Mouse (Mus musculus) hindbrain, embryonic 16.5 days (tissue): Measurements from ENCODE around the gene Cdk2ap2. TPM values are rescaled to one million over a fixed set of nuclear protein-coding genes. Genes with fewer than 3 reads are reported as not detected.

ENCODE experiments used
- ATAC-seq: fragments of 200-750 bp; cut with Nextera tagmentation; 2 replicates; pipeline ENCODE4 v1.8.0; 2017; ENCODE audit warnings: moderate TSS enrichment, moderate library complexity
- H3K27ac ChIP-seq: fragments of 300-500 bp; sonication (generic); 2 replicates; pipeline ENCODE4 v1.5.1; 2014; ENCODE audit warnings: low read depth, mild to moderate bottlenecking, control low read depth, low read length, moderate library complexity
- H3K27me3 ChIP-seq: fragments of 300-500 bp; sonication (generic); replicated peaks from 2 replicates; pipeline ENCODE4 v1.6.1; 2014; ENCODE audit warnings: low read length; ENCODE audit not compliant: control insufficient read depth, insufficient read depth
- H3K36me3 ChIP-seq: fragments of 300-500 bp; sonication (generic); 2 replicates; pipeline ENCODE4 v1.6.1; 2014; ENCODE audit warnings: mild to moderate bottlenecking, low read length, moderate library complexity, mixed read lengths; ENCODE audit not compliant: control insufficient read depth, insufficient read depth
- H3K4me1 ChIP-seq: fragments of 300-500 bp; sonication (generic); 2 replicates; pipeline ENCODE4 v1.6.1; 2014; ENCODE audit warnings: low read depth, low read length; ENCODE audit not compliant: control insufficient read depth, insufficient read depth
- H3K4me2 ChIP-seq: fragments of 300-500 bp; sonication (generic); 2 replicates; pipeline ENCODE4 v1.6.1; 2014; ENCODE audit warnings: mild to moderate bottlenecking, low read length, control low read depth, moderate library complexity
- H3K4me3 ChIP-seq: fragments of 300-500 bp; sonication (generic); 2 replicates; pipeline ENCODE4 v1.5.1; 2014; ENCODE audit warnings: mild to moderate bottlenecking, low read length, control low read depth, moderate library complexity
- H3K9ac ChIP-seq: fragments of 300-500 bp; sonication (generic); 2 replicates; pipeline ENCODE4 v1.6.1; 2014; ENCODE audit warnings: low read depth, mild to moderate bottlenecking, control low read depth, low read length, moderate library complexity
- H3K9me3 ChIP-seq: fragments of 300-500 bp; sonication (generic); 2 replicates; pipeline ENCODE4 v1.6.1; 2014; ENCODE audit warnings: mild to moderate bottlenecking, low read length, moderate library complexity; ENCODE audit not compliant: control insufficient read depth
- WGBS: fragments of 180-500 bp; shearing (Covaris S2); extraction: QIAGEN DNeasy Blood & Tissue Kit; methylation state at CpG from one replicate; pipeline ENCODE4 v1.1.7; 2014; 5-methylcytosine and 5-hydroxymethylcytosine counted together
- polyA plus RNA-seq: library from polyadenylated mRNA; unstranded; fragments of >200 nt; fragmentation: Nextera tagmentation; extraction: Ambion mirVana; gene quantifications from 2 replicates; pipeline ENCODE4 v1.2.1, GENCODE M21; 2015

Cdk2ap2 gene
- polyA plus RNA-seq, 1 experiment from 2014 or later: 86.4 TPM

GRCm38 (mm10) chr19:4103792-4104191, 6.8 kb downstream of the Cdk2ap2 start:
- Histone ChIP-seq H3K9me3 (no peaks in the 10 kb centered on the region), H3K4me1 (peaks cover 31% of the 10 kb centered on the region), H3K36me3 (peaks cover 11% of the 10 kb centered on the region; the same call in 1 of the 2 replicates), H3K4me2 (no peak overlapping the region), H3K4me3 (no peak overlapping the region), H3K27ac (no peak overlapping the region), H3K9ac (no peak overlapping the region), H3K27me3 (no peaks in the 10 kb centered on the region)
- ATAC-seq: no peak
- WGBS: 72% methylated on average over 3 of the region's 3 CpGs

DNA sequence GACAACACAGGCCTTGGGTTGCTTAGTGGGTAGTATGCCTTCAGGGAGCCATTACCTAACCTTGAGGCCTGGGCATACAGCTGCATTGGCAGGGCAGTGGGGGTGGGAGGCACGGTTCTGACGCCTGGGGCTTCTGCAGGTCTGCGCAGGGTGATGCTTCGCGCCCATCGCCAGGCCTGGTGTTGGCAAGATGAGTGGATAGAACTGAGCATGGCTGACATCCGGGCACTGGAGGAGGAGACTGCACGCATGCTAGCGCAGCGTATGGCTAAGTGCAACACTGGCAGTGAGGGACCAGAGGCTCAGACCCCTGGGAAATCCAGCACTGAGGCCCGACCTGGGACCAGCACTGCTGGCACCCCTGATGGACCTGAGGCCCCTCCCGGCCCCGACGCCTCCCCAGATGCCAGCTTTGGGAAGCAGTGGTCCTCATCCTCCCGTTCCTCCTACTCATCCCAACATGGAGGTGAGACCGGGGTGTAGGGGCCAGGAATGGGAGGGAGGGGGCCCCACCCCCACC, 7.8 kb downstream of the Cdk2ap2 start:
- peaks cover 11% of the 10 kb centered on the region; the same call in 1 of the 2 replicates for H3K36me3 ChIP-seq
- 90% methylated on average over 16 of the region's 16 CpGs for WGBS
- no peak overlapping the region for H3K27ac ChIP-seq

DNA sequence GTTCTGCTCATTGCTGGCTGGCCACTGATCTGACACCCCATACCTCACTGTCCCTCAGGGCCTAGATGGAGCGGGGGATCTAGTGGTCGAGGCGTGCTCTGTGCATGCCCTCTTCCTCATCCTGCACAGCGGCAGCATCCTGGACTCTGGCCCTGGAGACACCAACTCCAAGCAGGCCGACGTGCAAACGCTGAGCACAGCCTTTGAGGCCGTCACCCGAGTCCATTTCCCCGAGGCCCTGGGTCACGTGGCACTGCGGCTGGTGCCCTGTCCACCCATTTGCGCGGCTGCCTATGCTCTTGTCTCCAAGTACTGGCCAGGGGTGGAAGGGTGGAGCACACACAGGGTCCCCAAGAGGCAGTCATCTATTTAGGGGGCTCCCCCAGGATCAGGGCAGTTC, 9.7 kb downstream of the Cdk2ap2 start:
- no peak for ATAC-seq
- H3K4me2 ChIP-seq: no peak overlapping the region
- H3K4me3 ChIP-seq: no peak overlapping the region
- 91% methylated on average over 14 of the region's 14 CpGs for WGBS
- no peak overlapping the region for H3K27ac ChIP-seq
- no peaks in the 10 kb centered on the region for H3K27me3 ChIP-seq
- peaks cover 11% of the 10 kb centered on the region; the same call in 1 of the 2 replicates for H3K36me3 ChIP-seq
- no peaks in the 10 kb centered on the region for H3K9me3 ChIP-seq
- H3K9ac ChIP-seq: no peak overlapping the region
- peaks cover 6% of the 10 kb centered on the region for H3K4me1 ChIP-seq

More for the DNA sequence above, 7.8 kb downstream of the Cdk2ap2 start:
- no peak overlapping the region for H3K9ac ChIP-seq
- H3K4me3 ChIP-seq: no peak overlapping the region
- no peak for ATAC-seq
- H3K4me2 ChIP-seq: no peak overlapping the region
- H3K27me3 ChIP-seq: no peaks in the 10 kb centered on the region
- H3K4me1 ChIP-seq: peaks cover 23% of the 10 kb centered on the region
- no peaks in the 10 kb centered on the region for H3K9me3 ChIP-seq

DNA sequence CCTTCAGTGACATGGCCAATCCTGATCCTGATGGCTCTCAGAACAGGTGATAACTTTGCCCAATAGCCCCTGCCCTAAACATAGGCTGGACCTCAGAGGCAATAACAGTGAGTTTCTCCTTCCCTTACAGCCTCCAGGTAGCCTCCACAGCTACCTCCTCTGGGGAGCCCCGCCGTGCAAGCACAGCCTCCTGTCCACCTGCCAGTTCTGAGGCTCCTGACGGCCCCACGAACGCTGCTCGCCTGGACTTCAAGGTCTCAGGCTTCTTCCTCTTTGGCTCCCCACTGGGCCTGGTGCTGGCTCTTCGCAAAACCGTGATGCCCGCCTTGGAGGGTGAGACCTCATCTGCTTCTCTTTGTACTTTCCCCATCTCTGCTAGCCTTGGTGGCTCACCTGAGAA, 11.6 kb downstream of the Cdk2ap2 start:
- H3K4me2 ChIP-seq: no peak overlapping the region
- H3K27me3 ChIP-seq: no peaks in the 10 kb centered on the region
- no peak for ATAC-seq
- WGBS: 90% methylated on average over 9 of the region's 9 CpGs
- no peak overlapping the region for H3K4me3 ChIP-seq
- H3K4me1 ChIP-seq: no peaks in the 10 kb centered on the region
- no peak overlapping the region for H3K27ac ChIP-seq
- H3K36me3 ChIP-seq: peaks cover 22% of the 10 kb centered on the region; the same call in 1 of the 2 replicates
- no peaks in the 10 kb centered on the region for H3K9me3 ChIP-seq
- no peak overlapping the region for H3K9ac ChIP-seq

DNA sequence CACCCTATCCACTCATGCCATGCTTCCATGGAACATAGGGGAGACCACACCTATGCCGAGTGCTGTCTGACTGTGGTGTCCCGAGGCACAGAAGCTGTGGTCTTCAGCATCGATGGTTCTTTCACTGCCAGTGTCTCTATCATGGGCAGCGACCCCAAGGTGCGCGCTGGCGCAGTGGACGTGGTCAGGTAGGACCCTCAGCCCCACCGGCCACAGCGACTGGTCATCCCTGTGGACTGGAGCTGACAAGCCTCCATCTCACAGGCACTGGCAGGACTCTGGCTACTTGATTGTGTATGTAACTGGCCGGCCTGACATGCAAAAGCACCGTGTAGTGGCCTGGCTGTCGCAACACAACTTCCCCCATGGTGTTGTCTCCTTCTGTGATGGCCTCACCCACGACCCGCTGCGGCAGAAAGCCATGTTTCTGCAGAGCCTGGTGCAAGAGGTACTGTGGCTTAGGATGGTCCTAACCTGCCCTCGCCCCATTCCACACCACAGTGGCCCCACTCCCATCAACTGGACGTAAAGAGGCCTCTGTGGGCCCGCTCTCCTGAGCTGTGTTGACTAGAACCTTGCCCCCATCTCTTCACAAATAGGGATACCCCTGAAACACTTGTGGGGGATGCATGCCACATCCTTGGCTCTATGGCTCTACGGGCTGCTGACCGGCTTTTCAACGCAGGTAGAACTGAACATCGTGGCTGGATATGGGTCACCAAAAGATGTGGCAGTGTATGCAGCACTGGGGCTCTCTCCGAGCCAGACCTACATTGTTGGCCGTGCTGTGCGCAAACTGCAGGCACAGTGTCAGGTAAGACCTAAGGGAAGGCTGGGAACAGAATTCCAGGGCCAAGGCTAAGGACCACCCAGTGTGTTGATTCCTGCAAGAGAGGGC, 15.3 kb downstream of the Cdk2ap2 start:
- no peak overlapping the region for H3K9ac ChIP-seq
- H3K4me2 ChIP-seq: no peak overlapping the region
- no peaks in the 10 kb centered on the region for H3K27me3 ChIP-seq
- H3K4me3 ChIP-seq: no peak overlapping the region
- H3K27ac ChIP-seq: no peak overlapping the region
- no peak for ATAC-seq
- H3K36me3 ChIP-seq: peaks cover 36% of the 10 kb centered on the region
- no peaks in the 10 kb centered on the region for H3K9me3 ChIP-seq
- 96% methylated on average over 26 of the region's 26 CpGs for WGBS
- no peaks in the 10 kb centered on the region for H3K4me1 ChIP-seq

- no peaks in the 10 kb centered on the region for H3K4me1 ChIP-seq
- ATAC-seq: no peak
- H3K9ac ChIP-seq: no peak overlapping the region
- no peak overlapping the region for H3K4me2 ChIP-seq
- H3K4me3 ChIP-seq: no peak overlapping the region
- no peak overlapping the region for H3K27ac ChIP-seq
- H3K36me3 ChIP-seq: peaks cover 39% of the 10 kb centered on the region
- H3K9me3 ChIP-seq: no peaks in the 10 kb centered on the region
- WGBS: 71% methylated on average over 13 of the region's 13 CpGs
- no peaks in the 10 kb centered on the region for H3K27me3 ChIP-seq
Observed at GRCm38 (mm10) chr19:4113186-4113805, 16.3 kb downstream of the Cdk2ap2 start.

DNA sequence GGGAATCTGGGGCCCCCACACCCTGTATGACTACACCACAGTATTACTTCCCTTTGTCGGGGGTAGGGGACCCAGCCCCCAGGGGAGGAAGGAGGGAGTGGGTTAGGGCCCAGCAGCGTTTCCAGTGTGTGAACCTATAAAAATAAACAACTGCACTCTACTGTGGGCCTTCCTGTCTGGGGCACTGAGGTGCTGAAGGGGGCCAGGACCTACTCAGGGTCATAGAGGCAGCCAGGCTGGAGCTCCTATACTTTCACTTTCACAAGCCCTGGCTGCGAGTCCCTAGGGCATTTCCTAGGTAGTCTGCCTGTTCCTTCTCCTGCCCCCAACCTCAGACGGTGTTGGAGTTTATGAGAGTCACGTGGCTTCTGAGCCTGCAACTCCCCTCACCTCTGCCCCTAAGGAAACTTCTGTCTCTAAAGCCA, 16.8 kb downstream of the Cdk2ap2 start:
- Histone ChIP-seq H3K4me3 (no peak overlapping the region), H3K27ac (no peak overlapping the region), H3K9ac (no peak overlapping the region), H3K4me1 (no peaks in the 10 kb centered on the region), H3K9me3 (no peaks in the 10 kb centered on the region), H3K4me2 (no peak overlapping the region), H3K27me3 (no peaks in the 10 kb centered on the region), H3K36me3 (peaks cover 35% of the 10 kb centered on the region)
- WGBS: 77% methylated on average over 5 of the region's 5 CpGs
- ATAC-seq: no peak

DNA sequence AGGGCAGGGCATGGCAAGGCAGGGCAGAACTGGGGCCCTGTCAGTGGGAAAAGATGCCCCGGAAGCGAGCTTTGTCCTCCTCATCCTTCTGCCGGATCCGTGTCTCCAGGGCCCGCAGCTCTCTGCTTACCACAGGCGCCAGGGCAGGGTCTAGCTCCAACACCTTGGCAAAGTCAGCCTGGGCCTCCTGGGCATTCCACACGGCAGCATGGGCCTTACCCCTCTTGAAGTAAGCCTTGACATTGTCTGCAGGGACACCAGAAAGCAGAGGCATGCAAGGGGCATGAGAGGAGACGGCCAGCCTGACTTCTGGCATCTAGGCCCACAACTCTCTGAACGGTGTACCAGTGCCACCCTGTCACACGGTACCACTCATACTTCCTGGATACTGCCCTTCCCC, 17.6 kb downstream of the Cdk2ap2 start:
- Histone ChIP-seq H3K4me2 (no peak overlapping the region), H3K36me3 (peaks cover 35% of the 10 kb centered on the region), H3K9ac (no peak overlapping the region; the same call in 1 of the 2 replicates), H3K9me3 (no peaks in the 10 kb centered on the region), H3K4me3 (no peak overlapping the region), H3K4me1 (no peaks in the 10 kb centered on the region), H3K27me3 (no peaks in the 10 kb centered on the region), H3K27ac (no peak overlapping the region)
- WGBS: 94% methylated on average over 10 of the region's 10 CpGs
- no peak for ATAC-seq

- H3K4me2 ChIP-seq: no peak overlapping the region
- H3K9me3 ChIP-seq: no peaks in the 10 kb centered on the region
- no peak for ATAC-seq
- H3K9ac ChIP-seq: no peak overlapping the region
- peaks cover 1% of the 10 kb centered on the region for H3K4me1 ChIP-seq
- H3K27ac ChIP-seq: no peak overlapping the region
- 95% methylated on average over 10 of the region's 10 CpGs for WGBS
- H3K36me3 ChIP-seq: peaks cover 35% of the 10 kb centered on the region
- H3K4me3 ChIP-seq: no peak overlapping the region
- H3K27me3 ChIP-seq: no peaks in the 10 kb centered on the region
Observed at GRCm38 (mm10) chr19:4115144-4115543, 18.2 kb downstream of the Cdk2ap2 start.
